Mouse (Mus musculus) erythroblast, embryonic 14.5 days (primary cell): ENCODE measurements around the gene Zdhhc8.

Experiments used
- GATA1 ChIP-seq: IDR thresholded peaks from 2 replicates; pipeline ENCODE4 v1.6.1; 2012; ENCODE audit warnings: low read length, inconsistent platforms, mixed read lengths
- TAL1 ChIP-seq: IDR thresholded peaks from 3 replicates; pipeline ENCODE4 v1.6.1; 2012; ENCODE audit warnings: low read length, inconsistent platforms, mixed read lengths

DNA sequence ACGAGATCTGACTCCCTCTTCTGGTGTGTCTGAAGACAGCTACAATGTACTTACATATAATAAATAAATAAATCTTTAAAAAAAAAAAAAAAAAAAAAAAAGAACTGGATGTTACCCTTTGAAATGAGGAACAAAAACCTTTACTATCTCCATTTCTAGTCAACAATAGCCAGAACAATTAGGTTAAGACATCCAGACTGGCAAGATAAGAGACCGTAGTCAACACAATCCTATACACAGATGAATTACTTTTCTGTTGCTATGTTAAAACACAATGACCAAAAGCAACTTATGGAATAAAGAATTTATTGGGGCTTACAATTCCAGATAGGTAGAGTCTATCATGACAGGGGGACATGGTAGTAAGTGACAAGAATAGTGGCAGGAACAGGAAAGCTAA is 30.1 kb upstream of the Zdhhc8 start:
- TF ChIP-seq TAL1 = no peak
- TF ChIP-seq GATA1 = no peak
